Comparison of ENCODE assay signal across 15 mouse cellular contexts in genomic region chr7:45746518-45746917, GRCm38 (mm10). TPM values are rescaled to one million over a fixed set of nuclear protein-coding genes. Genes with fewer than 3 reads are reported as not detected.
A peak's percentile ranks its signal among the peaks of the same experiment; 100 is the strongest.
DNase-seq lines count a peak whose midpoint lies in the region; ATAC-seq and TF ChIP-seq lines count a peak whose summit lies in the region.
"Had no signal": no experiment of that assay in that cellular context is flagged by ENCODE, and none has a peak within 500 bp of the region (broad histone marks: within the 10 kb centered on the region; RNA-seq: fewer than 3 reads in every experiment).

No protein-coding gene starts in this region.

- 0 out of 2 replicates have a peak, but pooled peaks cover 6% of the 10 kb centered on the region for H3K4me1 ChIP-seq in kidney, postnatal 0 days (replicated peaks; ENCODE audit: insufficient read depth, low read length)
- H3K4me1 ChIP-seq in testis, adult 2 months (ENCODE audit: control insufficient read depth, insufficient read depth, low read length): no peaks in the 10 kb centered on the region
- H3K4me1 ChIP-seq: hindbrain, embryonic 15.5 days had no signal

- in situ Hi-C loops in Patski (cut with MboI; ENCODE audit: low pct_unique_long_range_greater_than_20kb): no loop called here

- peak; percentile 60 for TF ChIP-seq CTCF in kidney, postnatal 0 days (IDR thresholded peaks at IDR 0.05; ENCODE audit: low read depth)
- TF ChIP-seq CTCF in testis, adult 2 months (IDR thresholded peaks at IDR 0.05; ENCODE audit: control insufficient read depth, insufficient read depth, insufficient replicate concordance, low read depth, low read length): peak; percentile 80; the same call in 1 of the 2 replicates
- TF ChIP-seq CTCF in Patski (IDR thresholded peaks at IDR 0.05): peak; percentile 76

- H3K9me3 ChIP-seq in kidney, postnatal 0 days (replicated peaks; ENCODE audit: low read length): no peaks in the 10 kb centered on the region
- H3K9me3 ChIP-seq: hindbrain, embryonic 15.5 days; neural tube, embryonic 12.5 days had no signal

- no peak overlapping the region for H3K4me3 ChIP-seq in kidney, postnatal 0 days (replicated peaks; ENCODE audit: low read depth, low read length)
- H3K4me3 ChIP-seq in testis, adult 2 months (ENCODE audit: control insufficient read depth, low read depth, low read length): no peak overlapping the region
- H3K4me3 ChIP-seq: hindbrain, embryonic 15.5 days; neural tube, embryonic 12.5 days had no signal

- ATAC-seq in kidney, postnatal 0 days (replicated peaks; ENCODE audit: low FRiP score, low read depth): no peak
- ATAC-seq in Patski: no peak

- DNase-seq in kidney, postnatal 0 days (ENCODE audit: low spot score): no peak
- DNase-seq in kidney, postnatal 36 days: no peak
- no peak for DNase-seq in testis, postnatal 10 days (ENCODE audit: low spot score)
- DNase-seq in Patski (ENCODE audit: low read depth, low spot score): no peak
- DNase-seq in splenic B cell, adult 2 months (ENCODE audit: low read depth, low spot score): peak; percentile 43
- DNase-seq in cerebellum, adult 11 months: no peak
- DNase-seq: adrenal gland, postnatal 10 days; cerebellum, adult 11-12 months; lung, adult 18-20 months had no signal

- no peak overlapping the region for H3K27ac ChIP-seq in kidney, postnatal 0 days
- H3K27ac ChIP-seq in testis, adult 2 months (ENCODE audit: control insufficient read depth, insufficient read depth, low read depth, low read length): no peak overlapping the region
- H3K27ac ChIP-seq: hindbrain, embryonic 15.5 days; neural tube, embryonic 12.5 days had no signal

- 65% methylated on average over 6 of the region's 6 CpGs for WGBS in kidney, postnatal 0 days

- no peak overlapping the region for H3K4me2 ChIP-seq in kidney, postnatal 0 days (ENCODE audit: low read length)
- H3K4me2 ChIP-seq: heart, embryonic 11.5 days; hindbrain, embryonic 15.5 days; midbrain, embryonic 11.5 days; neural tube, embryonic 12.5 days had no signal

- CTCF ChIA-PET in Patski (lab: Charles Lee): interaction anchor here (0.8 to 4.6 kb wide), 5 partner anchors 23 to 263 kb away, joined by 3 to 29 read pairs (median 3); no protein-coding TSS in a partner anchor

- no peaks in the 10 kb centered on the region for H3K27me3 ChIP-seq in kidney, postnatal 0 days (ENCODE audit: insufficient read depth, low read length)
- H3K27me3 ChIP-seq in testis, adult 2 months (ENCODE audit: control insufficient read depth, insufficient read depth, low read length): no peaks in the 10 kb centered on the region
- no peaks in the 10 kb centered on the region for H3K27me3 ChIP-seq in Patski
- no peaks in the 10 kb centered on the region for H3K27me3 ChIP-seq in splenic B cell, adult 2 months (ENCODE audit: control insufficient read depth, insufficient read depth, low read length, poor library complexity, severe bottlenecking)
- H3K27me3 ChIP-seq: neural tube, embryonic 12.5 days had no signal

- no peak for TF ChIP-seq POLR2A in testis, adult 2 months (IDR thresholded peaks at IDR 0.05; ENCODE audit: control insufficient read depth, low read depth, low read length)

- H3K9ac ChIP-seq in kidney, postnatal 0 days (ENCODE audit: low read depth, low read length): no peak overlapping the region
- H3K9ac ChIP-seq: hindbrain, embryonic 15.5 days; neural tube, embryonic 12.5 days had no signal

- H3K36me3 ChIP-seq in kidney, postnatal 0 days (ENCODE audit: insufficient read depth, low read length): no peaks in the 10 kb centered on the region
- no peaks in the 10 kb centered on the region for H3K36me3 ChIP-seq in testis, adult 2 months (ENCODE audit: control insufficient read depth, insufficient read depth, low read length)
- no peaks in the 10 kb centered on the region for H3K36me3 ChIP-seq in splenic B cell, adult 2 months (ENCODE audit: control insufficient read depth, insufficient read depth, low read length, poor library complexity, severe bottlenecking)
- H3K36me3 ChIP-seq: hindbrain, embryonic 15.5 days; neural tube, embryonic 12.5 days had no signal

- POLR2A ChIA-PET in Patski (lab: Charles Lee): no interaction called here

RNA-seq across cellular contexts. Expression of gene Spaca4, which starts 20.9 kb away (rescaled TPM):
- polyA plus RNA-seq in kidney, postnatal 0 days (2015; fragmentation: Nextera tagmentation; extraction: Ambion mirVana): not detected in 2 replicates
- polyA plus RNA-seq in testis, adult 2 months (2012; rRNA removed): 589 and 614 TPM in 2 replicates
- not detected for polyA plus RNA-seq in Patski (2021)
- polyA plus RNA-seq: heart, embryonic 11.5 days; hindbrain, embryonic 15.5 days; midbrain, embryonic 11.5 days; neural tube, embryonic 12.5 days; stomach, embryonic 14.5 days had no signal

RNA-seq across cellular contexts. Expression of gene Fam83e, which starts 25.5 kb away (rescaled TPM):
- 0.23 and 0.28 TPM in 2 replicates for polyA plus RNA-seq in kidney, postnatal 0 days (2015; fragmentation: Nextera tagmentation; extraction: Ambion mirVana)
- 145 and 176 TPM in 2 replicates for polyA plus RNA-seq in testis, adult 2 months (2012; rRNA removed)
- polyA plus RNA-seq in Patski (2021): 0.04 TPM

RNA-seq across cellular contexts. Expression of gene Sphk2, which starts 28.7 kb away (rescaled TPM):
- 20.8 and 22.3 TPM in 2 replicates for polyA plus RNA-seq in kidney, postnatal 0 days (2015; fragmentation: Nextera tagmentation; extraction: Ambion mirVana)
- 33.4 and 34.6 TPM in 2 replicates for polyA plus RNA-seq in testis, adult 2 months (2012; rRNA removed)
- polyA plus RNA-seq in Patski (2021): 28.0 TPM

RNA-seq across cellular contexts. Expression of gene Rpl18, which starts 31.3 kb away (rescaled TPM):
- 1,049 and 1,142 TPM in 2 replicates for polyA plus RNA-seq in kidney, postnatal 0 days (2015; fragmentation: Nextera tagmentation; extraction: Ambion mirVana)
- polyA plus RNA-seq in testis, adult 2 months (2012; rRNA removed): 517 and 652 TPM in 2 replicates
- polyA plus RNA-seq in Patski (2021): 807 TPM

RNA-seq across cellular contexts. Expression of gene Lmtk3, which starts 37.0 kb away (rescaled TPM):
- 0.59 and 0.91 TPM in 2 replicates for polyA plus RNA-seq in kidney, postnatal 0 days (2015; fragmentation: Nextera tagmentation; extraction: Ambion mirVana)
- 23.1 and 26.1 TPM in 2 replicates for polyA plus RNA-seq in testis, adult 2 months (2012; rRNA removed)
- polyA plus RNA-seq in Patski (2021): 12.0 TPM

Comparison
In these comparisons a context has a peak if more than half of its experiments do, and no peak if none do; other contexts are left out.
1. RNA of gene Spaca4, which starts 20.9 kb away (polyA plus RNA-seq): 589 to 614 TPM in testis, adult 2 months; not detected in Patski (single experiment) and not detected in kidney, postnatal 0 days; every median in the first group is over 100 times any median in the second.
2. RNA of gene Fam83e, which starts 25.5 kb away (polyA plus RNA-seq): 145 to 176 TPM in testis, adult 2 months; 0.23 to 0.28 TPM in kidney, postnatal 0 days and 0.04 TPM in Patski (single experiment); every median in the first group is over 100 times any median in the second.
3. Peak in every context shown above with its lines, with median percentiles within 50 percentile points of each other: CTCF ChIP-seq.